Mouse (Mus musculus) heart, adult 11 months (tissue): ENCODE results near the gene Hoxa2.

ENCODE experiments used
- DNase-seq: peaks from one replicate; pipeline ENCODE4 v3.0.0; 2022

The Hoxa2 gene

GRCm38 (mm10) chr6:52178918-52179665, 14.5 kb upstream of the Hoxa2 start:
- DNase-seq, result peak; percentile 85

GRCm38 (mm10) chr6:52177806-52178205, 13.2 kb upstream of the Hoxa2 start:
- DNase-seq, result peak; percentile 70

GRCm38 (mm10) chr6:52177061-52177735, 12.6 kb upstream of the Hoxa2 start, which contains the start of gene 5730596B20Rik:
TSS of gene 5730596B20Rik (plus strand) at chr6:52177498.
- peak; percentile 82 for DNase-seq

DNA sequence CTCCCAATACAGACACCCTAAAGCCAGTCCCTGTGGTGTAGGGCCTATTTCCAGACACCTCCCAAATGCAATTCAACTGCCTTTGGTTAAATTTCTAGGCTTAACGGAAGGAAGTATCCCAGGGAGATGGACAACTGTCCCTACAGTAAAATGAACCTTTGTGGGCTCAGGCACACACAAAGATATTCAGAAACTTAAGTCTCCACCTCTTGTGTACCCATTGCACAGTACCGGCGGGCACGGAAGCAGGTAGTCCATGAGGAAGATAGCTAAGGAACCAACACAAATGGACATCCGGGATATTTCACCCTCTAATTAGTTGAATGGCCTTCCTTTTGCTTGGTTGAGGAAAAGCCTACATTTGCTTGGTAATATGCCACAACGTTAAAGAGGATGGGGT, 11.8 kb upstream of the Hoxa2 start:
- peak; percentile 79 for DNase-seq

DNA sequence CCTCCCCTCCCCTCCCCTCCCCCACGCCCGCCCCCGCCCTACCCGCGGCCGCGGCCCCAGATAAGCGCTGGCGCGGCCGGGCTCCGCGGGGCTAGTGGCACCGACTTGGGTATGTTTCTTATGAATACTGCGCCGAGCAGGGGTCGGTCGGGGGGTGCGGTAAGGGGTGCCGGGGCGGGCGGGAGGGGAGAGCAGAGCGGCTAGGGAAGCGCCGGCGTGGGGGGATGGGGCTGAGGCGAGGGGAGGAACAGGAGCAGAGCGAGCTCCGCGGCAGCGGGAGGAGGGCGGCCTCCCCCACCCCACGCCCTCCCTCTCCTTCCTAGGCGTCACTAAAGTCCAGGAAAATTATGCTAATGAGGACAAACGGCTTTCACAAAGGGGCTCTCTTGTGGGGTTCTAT, 11.2 kb upstream of the Hoxa2 start:
- DNase-seq, result peak; percentile 89

DNA sequence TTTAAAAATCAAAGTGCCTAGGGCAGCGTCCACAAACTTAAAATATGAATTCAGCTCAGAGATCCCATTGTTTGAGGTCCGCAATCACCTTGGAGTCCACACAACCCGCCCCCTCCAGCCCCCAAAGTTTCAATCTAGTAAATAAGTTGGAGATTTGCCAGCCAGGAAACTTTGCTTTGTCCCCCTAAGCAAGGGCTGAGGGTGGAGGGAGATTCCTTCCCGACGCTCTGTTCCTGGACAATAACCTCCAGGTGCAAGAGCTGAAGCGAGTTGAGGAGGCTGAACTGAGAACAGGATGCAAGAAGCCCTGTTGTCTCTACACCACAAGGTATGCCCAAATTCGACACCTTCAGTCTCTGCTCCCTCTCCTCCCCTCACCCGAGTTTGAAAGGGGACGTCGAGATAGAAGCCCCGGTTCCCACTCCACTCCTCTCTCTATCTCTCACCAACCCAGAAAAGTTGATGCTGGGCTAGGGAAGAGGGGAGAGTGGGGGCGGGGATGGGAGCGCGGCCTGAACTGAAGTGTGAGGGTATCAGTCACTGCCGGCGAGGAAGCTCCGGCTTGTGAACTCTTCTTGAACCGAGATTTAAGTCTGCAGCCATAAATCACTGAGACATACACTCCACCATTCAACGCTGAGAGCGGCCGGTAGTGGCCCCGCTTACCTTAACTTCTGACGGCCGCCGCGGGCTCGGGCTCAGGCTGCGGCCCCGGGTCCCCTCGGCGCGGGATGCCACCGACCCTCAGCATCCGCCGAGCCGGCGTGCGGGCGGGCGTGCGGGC, 10.5 kb upstream of the Hoxa2 start:
- peak; percentile 84 for DNase-seq

DNA sequence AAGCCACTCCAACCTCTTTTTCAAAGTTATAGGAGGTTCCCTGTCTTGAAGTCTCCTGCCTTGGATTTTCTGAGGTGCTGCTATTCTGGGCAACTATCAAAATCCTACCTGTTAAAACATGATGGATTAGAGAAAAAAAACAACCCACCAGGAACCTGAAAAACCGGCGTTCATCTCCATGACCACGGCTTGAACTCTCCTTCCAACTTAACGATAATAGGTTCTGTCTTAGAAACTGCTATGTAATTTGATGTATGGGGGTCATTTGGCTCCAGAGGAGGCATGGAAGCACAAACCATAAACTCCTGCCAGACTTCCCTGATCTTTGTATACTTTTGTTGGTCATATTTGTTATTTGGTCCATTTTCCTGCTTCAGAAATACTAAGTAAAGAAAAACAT, 9.0 kb upstream of the Hoxa2 start:
- no peak for DNase-seq

- peak; percentile 97 for DNase-seq
These were observed 7.9 kb upstream of the Hoxa2 start for GRCm38 (mm10) chr6:52172501-52172900.

DNA sequence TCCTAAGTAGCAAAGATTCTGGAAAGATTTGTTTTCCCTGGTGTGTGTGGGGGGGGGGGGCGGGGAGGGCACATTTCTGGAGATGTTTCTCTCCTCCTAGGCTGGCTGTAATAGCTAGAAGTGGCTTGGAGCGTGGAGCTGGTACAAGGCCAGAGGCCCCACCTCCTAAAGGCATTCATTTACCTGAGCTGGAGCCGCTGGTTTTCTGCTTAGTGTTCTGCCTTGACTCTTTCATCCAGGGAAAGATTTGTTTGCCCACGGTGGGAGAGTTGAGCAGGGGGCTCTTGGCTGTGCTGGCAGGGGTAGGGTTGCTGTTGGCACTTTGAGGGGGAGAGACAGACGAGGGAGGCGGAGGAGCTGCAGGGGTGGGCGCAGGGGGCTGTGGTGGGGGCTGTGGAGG, 7.3 kb upstream of the Hoxa2 start:
- DNase-seq, result peak; percentile 81

GRCm38 (mm10) chr6:52171331-52171730, 6.7 kb upstream of the Hoxa2 start:
- peak; percentile 76 for DNase-seq

GRCm38 (mm10) chr6:52170898-52171223, 6.2 kb upstream of the Hoxa2 start:
- DNase-seq, result no peak

GRCm38 (mm10) chr6:52170166-52170897, 5.7 kb upstream of the Hoxa2 start:
- DNase-seq, result peak; percentile 89

DNA sequence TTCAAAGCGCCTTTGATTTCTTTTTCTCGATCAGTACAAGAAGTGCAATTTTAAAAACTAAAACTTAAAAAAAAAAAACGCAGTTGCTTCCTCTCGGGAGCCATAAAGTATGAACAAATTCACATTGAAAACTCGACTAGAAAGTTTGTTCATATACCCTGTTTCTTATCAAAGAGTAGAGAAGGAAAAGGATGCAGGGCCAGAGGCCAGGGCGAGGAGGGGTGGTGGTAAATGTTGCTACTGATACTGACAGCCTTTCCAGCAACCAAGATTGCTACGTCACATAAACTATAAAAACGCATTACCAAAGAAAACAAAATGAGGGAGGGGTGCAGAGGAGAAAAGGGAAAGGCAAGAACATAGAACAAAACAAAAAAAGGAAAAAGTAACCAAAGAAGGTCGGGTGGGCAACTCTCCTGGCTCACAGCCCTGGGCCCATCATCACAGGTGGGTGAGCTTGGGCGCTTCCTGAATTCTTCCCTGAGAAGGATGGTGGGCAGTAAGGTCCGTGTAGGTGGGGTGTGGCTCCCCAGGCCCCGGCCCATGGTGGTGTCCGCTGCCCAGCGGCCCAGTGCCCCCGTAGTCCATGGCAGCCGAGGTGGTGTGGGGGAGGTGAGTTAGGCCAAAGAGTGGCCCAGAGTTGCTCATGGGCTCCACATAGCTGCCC, 5.0 kb upstream of the Hoxa2 start:
- no peak for DNase-seq

DNA sequence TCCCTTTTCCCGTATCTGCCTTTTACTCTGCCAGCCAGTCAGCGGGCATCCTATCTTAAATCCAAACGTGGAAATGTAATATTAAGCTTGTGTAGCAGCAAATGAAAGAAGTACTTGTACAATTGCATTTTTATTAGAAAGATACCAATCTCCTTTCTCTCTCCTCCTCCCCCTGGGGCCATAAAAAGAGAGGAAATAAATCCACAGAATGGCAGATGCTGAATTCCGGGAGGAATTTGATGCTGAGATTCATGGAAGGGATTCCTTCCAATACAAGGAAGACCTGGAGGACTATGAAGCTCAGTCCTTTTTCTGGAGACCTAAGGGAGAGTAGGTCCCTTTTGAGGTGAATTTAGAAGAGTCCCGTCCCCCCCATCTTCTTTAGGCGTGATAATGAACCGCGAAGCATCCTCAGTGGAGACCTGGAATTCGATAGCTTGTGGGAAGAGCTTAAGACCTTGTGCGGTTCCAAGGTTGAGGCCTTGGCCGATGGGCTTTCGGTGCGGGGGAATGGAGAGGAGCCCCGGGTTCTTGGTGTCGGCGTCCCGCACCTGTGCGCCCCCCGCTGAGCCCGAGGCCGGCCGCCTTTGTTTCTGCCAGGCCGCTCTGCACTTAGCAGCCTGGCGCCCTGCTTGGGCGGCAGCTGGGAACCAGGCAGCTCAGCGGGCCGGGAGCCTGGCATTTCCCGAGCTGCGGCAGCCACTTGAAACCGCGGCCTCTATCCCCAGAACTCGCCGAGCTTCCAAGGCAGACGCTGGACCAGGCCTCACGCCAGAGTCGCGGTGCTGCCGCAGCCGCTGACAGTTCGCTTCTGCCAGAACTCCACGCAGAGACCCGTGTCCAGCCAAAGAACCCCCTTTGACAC, 3.8 kb upstream of the Hoxa2 start:
- peak; percentile 73 for DNase-seq

- peak; percentile 77 for DNase-seq
These were observed 3.1 kb upstream of the Hoxa2 start for GRCm38 (mm10) chr6:52167736-52168161.

- no peak for DNase-seq
These were observed 2.5 kb upstream of the Hoxa2 start for GRCm38 (mm10) chr6:52167176-52167575.

- DNase-seq, result peak; percentile 42
These were observed 1.9 kb upstream of the Hoxa2 start for GRCm38 (mm10) chr6:52166431-52167077.

DNA sequence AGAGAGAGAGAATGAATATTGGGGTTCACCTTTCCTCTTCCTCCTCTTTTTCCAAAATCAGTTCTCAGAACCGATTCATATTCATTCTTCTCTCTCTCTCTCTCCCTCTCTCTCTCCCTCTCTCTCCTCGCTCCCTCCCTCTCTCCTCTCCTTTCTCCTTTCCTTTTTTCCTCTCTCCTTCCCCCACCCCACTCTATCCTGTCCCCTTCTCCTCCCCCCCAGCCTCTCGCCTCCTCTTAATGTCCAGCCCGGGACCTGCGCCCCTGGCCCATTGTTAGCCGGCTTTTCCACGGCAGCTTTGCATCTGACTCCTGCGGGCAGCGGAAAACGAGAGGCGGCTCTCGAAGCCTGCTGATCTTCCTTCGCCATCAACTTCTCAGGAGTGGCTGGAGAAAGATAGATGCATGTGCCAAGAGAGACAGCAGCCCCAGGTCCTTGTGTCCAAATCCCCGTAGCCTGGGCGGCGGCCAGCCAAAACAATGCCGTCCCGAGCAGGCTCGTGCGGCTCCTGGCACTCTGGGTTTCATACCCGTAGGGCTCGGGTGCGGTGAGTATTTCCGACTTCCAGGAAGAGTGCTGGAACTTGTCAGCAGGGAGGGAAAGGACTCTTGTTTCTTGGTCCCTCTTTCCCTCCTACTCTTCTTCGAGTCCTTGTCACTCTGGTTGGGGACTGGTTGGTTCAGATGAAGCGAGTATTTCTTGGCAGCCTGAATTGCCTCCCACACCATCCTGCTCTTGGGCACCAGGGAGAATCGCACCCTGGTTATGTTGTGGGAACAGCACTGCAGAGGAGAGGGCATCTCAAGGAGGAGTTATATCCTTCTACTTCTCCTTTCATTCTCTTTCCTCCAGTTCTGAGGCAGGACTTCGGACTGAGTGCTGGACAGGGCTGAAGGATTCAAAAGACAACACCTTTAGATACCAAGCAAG, 1.1 kb upstream of the Hoxa2 start:
- DNase-seq, result peak; percentile 86

- DNase-seq, result peak; percentile 87
These were observed 493 bp downstream of the Hoxa2 start for GRCm38 (mm10) chr6:52164051-52164625.
